Mouse (Mus musculus) ES-E14 (cell line): ENCODE data around the gene Nfyb.

Experiments
- HCFC1 ChIP-seq: IDR thresholded peaks from 2 replicates; pipeline ENCODE4 v1.6.1; 2012; ENCODE audit warnings: low read length, inconsistent platforms, borderline replicate concordance; ENCODE audit not compliant: insufficient read depth
- MAFK ChIP-seq: IDR thresholded peaks from 2 replicates; pipeline ENCODE4 v1.6.1; 2014; ENCODE audit warnings: mild to moderate bottlenecking, low read depth, low read length, inconsistent platforms; ENCODE audit not compliant: insufficient read depth
- ZC3H11A ChIP-seq: IDR thresholded peaks from 2 replicates; pipeline ENCODE4 v1.6.1; 2012; ENCODE audit warnings: low read depth, mild to moderate bottlenecking, inconsistent platforms, low read length, borderline replicate concordance
- ZNF384 ChIP-seq: IDR thresholded peaks from 2 replicates; pipeline ENCODE4 v1.6.1; 2012; ENCODE audit warnings: low read depth, low read length, inconsistent platforms

DNA sequence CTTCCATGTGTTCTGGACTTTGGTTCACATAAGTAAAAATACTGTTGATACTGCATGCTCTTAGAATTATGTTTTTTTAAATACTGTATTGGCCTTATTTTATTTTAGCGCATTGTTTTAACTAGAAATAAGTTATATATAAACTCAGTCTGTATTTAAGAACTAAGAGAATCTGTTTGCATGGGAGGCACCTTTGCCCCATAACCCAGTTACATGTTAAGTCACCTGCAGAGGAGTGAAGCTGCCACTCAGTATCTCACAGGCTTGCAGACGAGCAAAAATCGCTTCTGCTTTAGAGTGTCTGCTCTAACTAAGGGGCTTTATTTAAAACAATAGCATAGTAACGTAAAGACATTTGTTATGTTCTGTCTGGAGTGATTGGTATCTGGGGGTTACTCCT lies 22.1 kb downstream of the Nfyb start:
- TF ChIP-seq MAFK (no peak), HCFC1 (no peak), ZNF384 (no peak), ZC3H11A (no peak)
